Mouse (Mus musculus) CH12.LX (cell line): ENCODE data around the gene Syt1. TPM values are rescaled to one million over a fixed set of nuclear protein-coding genes. Genes with fewer than 3 reads are reported as not detected.

Experiments used
- DNase-seq: peaks from one replicate; pipeline ENCODE4 v3.0.0-alpha.2; 2013; ENCODE audit errors: extremely low read depth
- H3K27ac ChIP-seq: 2 replicates; pipeline ENCODE4 v1.5.1; 2012; ENCODE audit warnings: low read depth, mild to moderate bottlenecking, control low read depth, moderate library complexity; ENCODE audit not compliant: insufficient read depth
- H3K27me3 ChIP-seq: replicated peaks from 2 replicates; pipeline ENCODE3; 2012; ENCODE audit warnings: inconsistent platforms
- H3K36me3 ChIP-seq, 2 experiments: replicated peaks in 1 of 2; 2 replicates each; pipeline versions ENCODE3 to v1.6.1; 2012; ENCODE audit warnings: inconsistent platforms in 1 of 2, low read length in 1 of 2, mild to moderate bottlenecking in 1 of 2, mixed read lengths in 1 of 2, moderate library complexity in 1 of 2; ENCODE audit not compliant: control insufficient read depth in 1 of 2, insufficient read depth in 1 of 2
- H3K4me1 ChIP-seq, 2 experiments: 2 replicates each; pipeline ENCODE4 v1.6.1; 2012; ENCODE audit warnings: inconsistent platforms in 1 of 2, moderate library complexity in 1 of 2; ENCODE audit not compliant: insufficient read depth in 2 of 2, control insufficient read depth in 1 of 2
- H3K4me2 ChIP-seq: 2 replicates; pipeline ENCODE4 v1.6.1; 2012; ENCODE audit warnings: low read depth, mild to moderate bottlenecking, control low read depth; ENCODE audit not compliant: poor library complexity, insufficient read depth, severe bottlenecking
- H3K4me3 ChIP-seq, 3 experiments: fragments of 150-350 bp in 1 of 3; sonication (generic) in 1 of 3; replicated peaks in 1 of 3; 2 replicates each; pipeline versions ENCODE3 to v1.5.1; 2011 to 2012; ENCODE audit warnings: low read depth in 2 of 3, low read length in 2 of 3, mild to moderate bottlenecking in 2 of 3, moderate library complexity in 2 of 3, control low read depth in 1 of 3, improper control_type of control experiment in 1 of 3, inconsistent platforms in 1 of 3, mixed read lengths in 1 of 3; ENCODE audit not compliant: poor library complexity in 1 of 3
- H3K79me2 ChIP-seq: replicated peaks from 2 replicates; pipeline ENCODE4 v1.6.1; 2012; ENCODE audit warnings: mild to moderate bottlenecking, moderate library complexity; ENCODE audit not compliant: control insufficient read depth, poor library complexity, insufficient read depth, severe bottlenecking; ENCODE audit errors: extremely low read depth
- H3K9ac ChIP-seq: 2 replicates; pipeline ENCODE4 v1.6.1; 2012; ENCODE audit warnings: low read depth, mild to moderate bottlenecking, control low read depth, moderate library complexity; ENCODE audit not compliant: insufficient read depth
- H3K9me3 ChIP-seq: replicated peaks from 2 replicates; pipeline ENCODE3; 2012; ENCODE audit warnings: low read length, inconsistent platforms, mixed read lengths
- CHD1 ChIP-seq: IDR thresholded peaks from 2 replicates; pipeline ENCODE4 v1.6.1; 2012; ENCODE audit warnings: low read depth, low read length, improper control_type of control experiment, inconsistent platforms
- CHD2 ChIP-seq: IDR thresholded peaks from 2 replicates; pipeline ENCODE4 v1.6.1; 2011; ENCODE audit warnings: low read length, improper control_type of control experiment
- CTCF ChIP-seq, 2 experiments: IDR thresholded peaks in 1 of 2; conservative IDR thresholded peaks in 1 of 2; 2 replicates each; pipeline ENCODE4 v1.5.1; 2011 to 2012; ENCODE audit warnings: low read depth in 2 of 2, low read length in 2 of 2, improper control_type of control experiment in 1 of 2, inconsistent platforms in 1 of 2, mild to moderate bottlenecking in 1 of 2, moderate library complexity in 1 of 2
- ETS1 ChIP-seq: conservative IDR thresholded peaks from 2 replicates; pipeline ENCODE4 v1.6.1; 2012; ENCODE audit warnings: low read depth, mild to moderate bottlenecking, inconsistent platforms, low read length, improper control_type of control experiment, moderate library complexity
- GABPA ChIP-seq: IDR thresholded peaks from 2 replicates; pipeline ENCODE4 v1.6.1; 2012; ENCODE audit warnings: low read depth, low read length, improper control_type of control experiment, inconsistent platforms; ENCODE audit not compliant: insufficient replicate concordance
- JUN ChIP-seq: IDR thresholded peaks from 2 replicates; pipeline ENCODE4 v1.6.1; 2011; ENCODE audit warnings: low read depth, mild to moderate bottlenecking, low read length, improper control_type of control experiment, moderate library complexity; ENCODE audit not compliant: insufficient read depth
- MAFK ChIP-seq: IDR thresholded peaks from 2 replicates; pipeline ENCODE4 v1.6.1; 2011; ENCODE audit warnings: low read length, improper control_type of control experiment; ENCODE audit not compliant: insufficient replicate concordance
- MAX ChIP-seq: IDR thresholded peaks from 2 replicates; pipeline ENCODE4 v1.6.1; 2011; ENCODE audit warnings: low read length, improper control_type of control experiment
- MEF2A ChIP-seq: IDR thresholded peaks from 2 replicates; pipeline ENCODE4 v1.6.1; 2014; ENCODE audit warnings: low read depth, mild to moderate bottlenecking, inconsistent platforms, low read length, improper control_type of control experiment, borderline replicate concordance
- MXI1 ChIP-seq: IDR thresholded peaks from 2 replicates; pipeline ENCODE4 v1.6.1; 2011; ENCODE audit warnings: mild to moderate bottlenecking, low read depth, low read length, improper control_type of control experiment
- NELFE ChIP-seq: IDR thresholded peaks from 2 replicates; pipeline ENCODE4 v1.6.1; 2011; ENCODE audit warnings: low read depth, low read length, improper control_type of control experiment
- NRF1 ChIP-seq: IDR thresholded peaks from 2 replicates; pipeline ENCODE4 v1.6.1; 2014; ENCODE audit warnings: low read depth, mild to moderate bottlenecking, inconsistent platforms, low read length, improper control_type of control experiment, moderate library complexity
- PAX5 ChIP-seq: IDR thresholded peaks from 2 replicates; pipeline ENCODE4 v1.6.1; 2012; ENCODE audit warnings: low read length, inconsistent platforms, mixed read lengths
- POLR2AphosphoS2 ChIP-seq: IDR thresholded peaks from 2 replicates; pipeline ENCODE4 v1.6.1; 2011; ENCODE audit warnings: low read depth, low read length, improper control_type of control experiment
- RAD21 ChIP-seq: IDR thresholded peaks from 2 replicates; pipeline ENCODE4 v1.6.1; 2011; ENCODE audit warnings: low read depth, mild to moderate bottlenecking, low read length, improper control_type of control experiment, moderate library complexity
- SMC3 ChIP-seq: IDR thresholded peaks from 2 replicates; pipeline ENCODE4 v1.6.1; 2011; ENCODE audit warnings: low read depth, low read length, improper control_type of control experiment
- TCF12 ChIP-seq: IDR thresholded peaks from 2 replicates; pipeline ENCODE4 v1.6.1; 2014; ENCODE audit warnings: low read depth, mild to moderate bottlenecking, inconsistent platforms, low read length, improper control_type of control experiment
- UBTF ChIP-seq: IDR thresholded peaks from 2 replicates; pipeline ENCODE4 v1.6.1; 2012; ENCODE audit warnings: low read depth, mild to moderate bottlenecking, inconsistent platforms, low read length, improper control_type of control experiment, moderate library complexity
- USF1 ChIP-seq: IDR thresholded peaks from 2 replicates; pipeline ENCODE4 v1.6.1; 2014; ENCODE audit warnings: low read depth, mild to moderate bottlenecking, inconsistent platforms, low read length, improper control_type of control experiment
- USF2 ChIP-seq: conservative IDR thresholded peaks from 2 replicates; pipeline ENCODE4 v1.6.1; 2011; ENCODE audit warnings: low read depth, low read length, improper control_type of control experiment
- ZC3H11A ChIP-seq: IDR thresholded peaks from 2 replicates; pipeline ENCODE4 v1.6.1; 2012; ENCODE audit warnings: low read depth, mild to moderate bottlenecking, inconsistent platforms, low read length, improper control_type of control experiment
- ZKSCAN1 ChIP-seq: IDR thresholded peaks from 2 replicates; pipeline ENCODE4 v1.6.1; 2012; ENCODE audit warnings: low read depth, inconsistent platforms, low read length, improper control_type of control experiment, borderline replicate concordance
- ZMIZ1 ChIP-seq: IDR thresholded peaks from 2 replicates; pipeline ENCODE4 v1.6.1; 2012; ENCODE audit warnings: low read depth, mild to moderate bottlenecking, inconsistent platforms, low read length, improper control_type of control experiment
- ZNF384 ChIP-seq: IDR thresholded peaks from 2 replicates; pipeline ENCODE4 v1.6.1; 2012; ENCODE audit warnings: low read depth, low read length, improper control_type of control experiment, inconsistent platforms
- dilution Hi-C: fragments of 300-500 bp; cut with MboI; formaldehyde crosslinking; loops from 2 replicates; pipeline ENCODE4 v1.14.3; 2020; ENCODE audit warnings: low sequenced_read_pairs; ENCODE audit not compliant: extremely low pct_unique_long_range_greater_than_20kb, extremely low pct_ligation_motif_present
- in situ Hi-C: fragments of 300-500 bp; cut with MboI; formaldehyde crosslinking; loops from 3 replicates; pipeline ENCODE4 v1.14.3; 2019; ENCODE audit warnings: low sequenced_read_pairs, low pct_ligation_motif_present, low pct_unique_long_range_greater_than_20kb, mixed read lengths
- polyA plus RNA-seq: library from polyadenylated mRNA; unstranded; fragments of >175 nt; gene quantifications from 2 replicates; pipeline ENCODE4 v1.2.1, GENCODE M21; 2012; ENCODE audit warnings: low read depth; ENCODE audit not compliant: insufficient read length
- total RNA-seq, 2 experiments: library from RNA; depleted of rRNA; stranded (reverse); fragments of 300-350 nt in 1 of 2; fragments of >200 nt in 1 of 2; gene quantifications; 2 replicates each; pipeline ENCODE4 v1.2.3; 2012 to 2014

The Syt1 gene
- total and polyA plus RNA-seq, 3 experiments, result not detected

GRCm38 (mm10) chr10:108571104-108571503 lies 439.7 kb downstream of the Syt1 start:
- H3K9ac ChIP-seq, result no peak overlapping the region
- H3K4me3 ChIP-seq, result no peak overlapping the region
- H3K4me1 ChIP-seq, result no peaks in the 10 kb centered on the region
- in situ Hi-C loops, result no loop called here
- H3K27me3 ChIP-seq, result no peaks in the 10 kb centered on the region
- H3K4me2 ChIP-seq, result no peak overlapping the region
- dilution Hi-C loops, result no loop called here
- no peaks in the 10 kb centered on the region for H3K36me3 ChIP-seq
- no peak for DNase-seq
- no peaks in the 10 kb centered on the region for H3K79me2 ChIP-seq
- no peaks in the 10 kb centered on the region for H3K9me3 ChIP-seq
- TF ChIP-seq SMC3 (no peak), GABPA (no peak), CHD2 (no peak), USF1 (no peak), NELFE (no peak), MAX (no peak), UBTF (no peak), JUN (no peak), MAFK (no peak), RAD21 (no peak), MEF2A (no peak), CHD1 (no peak), ZMIZ1 (no peak)
- TF ChIP-seq, all 38 proteins: peak for 0
- no peak overlapping the region for H3K27ac ChIP-seq

- no peaks in the 10 kb centered on the region for H3K9me3 ChIP-seq
- no peak for TF ChIP-seq ETS1
- TF ChIP-seq TCF12, result no peak
- no peak for TF ChIP-seq ZKSCAN1
- no peak for TF ChIP-seq POLR2AphosphoS2
- TF ChIP-seq ZNF384, result no peak
- no peak for TF ChIP-seq USF1
- TF ChIP-seq MAFK, result no peak
- no peak for TF ChIP-seq RAD21
- TF ChIP-seq UBTF, result no peak
- TF ChIP-seq CHD2, result no peak
- no peak for TF ChIP-seq USF2
- TF ChIP-seq NELFE, result no peak
- TF ChIP-seq ZC3H11A, result no peak
- TF ChIP-seq NRF1, result no peak
- no peak for TF ChIP-seq PAX5
- no peak for TF ChIP-seq MXI1
- no peak for TF ChIP-seq CTCF (conservative IDR thresholded peaks at IDR 0.05 in 1 of 2, IDR thresholded peaks at IDR 0.05 in 1 of 2; ENCODE audit: low read depth in 2 of 2, low read length in 2 of 2)
- TF ChIP-seq, all 38 proteins: peak for 0
- dilution Hi-C loops, result no loop called here
- DNase-seq, result no peak
- Histone ChIP-seq H3K4me1 (no peaks in the 10 kb centered on the region), H3K27me3 (no peaks in the 10 kb centered on the region), H3K4me3 (no peak overlapping the region), H3K9ac (no peak overlapping the region), H3K27ac (no peak overlapping the region), H3K36me3 (no peaks in the 10 kb centered on the region), H3K4me2 (no peak overlapping the region), H3K79me2 (no peaks in the 10 kb centered on the region)
- in situ Hi-C loops, result no loop called here
Measured at GRCm38 (mm10) chr10:108569568-108570139, 441.1 kb downstream of the Syt1 start.
